Mouse (Mus musculus) hematopoietic stem cell, adult 5-6 weeks (primary cell): Measurements from ENCODE around the gene Rac1. TPM values are rescaled to one million over a fixed set of nuclear protein-coding genes. Genes with fewer than 3 reads are reported as not detected.
A peak's percentile ranks its signal among the peaks of the same experiment; 100 is the strongest.
"Not testable (repeated sequence)": the region's sequence is repeated elsewhere in the genome, so short reads cannot be mapped to it uniquely, and the experiment has no call there.

ENCODE experiments used
- ATAC-seq, 2 experiments: fragments of 125-278 bp in 1 of 2; replicated peaks in 1 of 2; 2 replicates each; pipeline ENCODE4 v1.8.0; 2016 to 2017; ENCODE audit warnings: inconsistent platforms in 2 of 2, mild to moderate bottlenecking in 2 of 2, moderate number of reproducible peaks in 2 of 2, low read depth in 1 of 2, moderate TSS enrichment in 1 of 2; ENCODE audit not compliant: low FRiP score in 2 of 2, poor library complexity in 2 of 2, severe bottlenecking in 2 of 2, insufficient read depth in 1 of 2, low TSS enrichment in 1 of 2
- total RNA-seq: library from RNA; stranded (forward); fragments of 172-1452, 232-1000 nt; gene quantifications from 2 replicates; pipeline ENCODE4 v1.2.3, GENCODE M21; 2017

The Rac1 gene
- total RNA-seq, 1 experiment from 2014 or later, result 107 TPM

DNA sequence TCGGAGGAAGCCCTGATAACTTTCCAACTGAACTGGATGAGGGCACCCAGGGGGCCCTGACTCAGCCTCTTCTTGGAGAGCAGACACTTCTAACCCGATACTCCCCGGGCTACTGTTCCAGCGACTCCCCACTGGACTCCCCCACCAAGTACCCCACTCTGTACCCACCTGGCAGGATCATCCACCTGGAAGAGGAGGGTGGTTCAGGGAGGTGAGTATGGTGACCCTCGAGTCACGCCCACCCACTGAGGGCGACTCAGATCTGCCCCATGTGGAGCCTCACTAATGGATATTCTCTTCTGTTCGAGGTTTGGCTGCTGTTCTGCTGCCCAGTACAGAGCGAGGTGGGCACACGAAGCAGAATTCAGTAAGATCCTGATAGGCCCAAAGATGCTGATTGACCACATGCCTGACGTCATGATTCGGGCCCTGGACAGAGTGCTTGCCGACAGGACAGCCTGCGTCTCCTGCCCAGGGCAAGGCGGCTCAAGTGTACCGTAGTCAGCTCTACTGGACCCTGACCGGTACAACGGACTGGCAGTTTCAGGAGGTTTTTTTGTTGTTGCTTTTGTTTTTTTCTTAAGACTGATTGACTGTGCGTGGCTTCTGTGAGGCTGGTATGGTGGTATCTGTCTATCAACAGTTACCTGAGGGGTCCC is 24.8 kb downstream of the Rac1 start:
- ATAC-seq, result no peak

DNA sequence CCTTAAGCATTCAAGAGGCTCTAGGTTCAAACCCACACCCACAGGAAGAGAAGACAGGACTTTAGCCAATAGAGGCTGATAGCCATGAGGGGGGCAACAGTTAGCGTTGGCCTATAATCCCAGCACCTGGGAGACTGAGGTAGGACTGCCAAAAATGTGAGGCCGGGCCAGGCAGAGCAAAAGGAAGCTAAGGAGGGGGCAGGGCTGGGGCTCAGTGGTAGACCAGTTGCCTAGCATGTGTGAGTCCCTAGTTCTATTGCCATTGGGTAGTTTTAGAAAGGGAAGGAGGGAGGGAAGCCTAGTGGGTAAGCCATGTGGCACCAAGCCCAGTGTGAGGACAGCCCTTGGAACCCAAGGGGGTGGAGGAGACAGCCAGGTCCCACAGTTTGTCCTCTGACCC is 26.2 kb downstream of the Rac1 start:
- no peak for ATAC-seq

GRCm38 (mm10) chr5:143501140-143501539 is 26.7 kb downstream of the Rac1 start:
- no peak for ATAC-seq

GRCm38 (mm10) chr5:143500711-143501110 is 27.1 kb downstream of the Rac1 start:
- ATAC-seq, result not testable (repeated sequence)

DNA sequence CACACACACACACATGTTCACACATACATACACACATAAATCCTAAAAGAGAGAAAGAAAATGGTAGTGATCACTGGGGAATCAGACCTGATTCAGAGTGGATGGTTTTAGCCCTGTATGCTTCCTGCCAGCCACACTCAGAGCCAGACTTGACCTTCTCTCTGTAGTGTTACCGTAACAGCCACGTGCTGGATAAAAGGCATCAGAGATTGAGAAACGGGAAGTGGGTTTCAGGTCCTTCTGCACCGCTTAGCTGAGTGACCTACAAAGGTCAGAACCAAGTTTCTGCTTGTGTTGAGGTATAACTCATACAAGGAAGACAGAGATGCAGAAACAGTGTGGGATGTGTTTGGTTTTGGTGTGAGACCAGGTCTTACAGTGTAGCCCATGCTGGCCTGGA is 28.1 kb downstream of the Rac1 start:
- peak; percentile 35 to 46 for ATAC-seq

GRCm38 (mm10) chr5:143499197-143499596 is 28.6 kb downstream of the Rac1 start:
- peak; percentile 65 to 73 for ATAC-seq

DNA sequence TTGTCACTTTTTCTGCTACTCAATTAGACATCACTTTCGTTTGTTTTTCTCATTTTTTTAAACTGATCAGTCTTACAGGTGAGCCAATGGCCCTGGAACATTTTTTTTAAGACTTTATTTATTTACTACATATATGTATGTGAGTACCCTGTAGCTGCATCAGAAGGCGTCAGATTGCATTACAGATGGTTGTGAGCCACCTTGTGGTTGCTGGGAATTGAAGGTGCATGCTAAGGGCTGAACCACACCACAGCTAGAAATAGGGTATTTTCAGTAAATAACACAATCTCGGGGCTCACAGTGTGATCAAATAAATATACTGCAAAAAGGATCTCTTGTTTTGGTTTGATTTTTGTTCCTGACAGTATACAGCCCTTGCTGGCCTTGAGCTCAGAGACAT is 30.4 kb downstream of the Rac1 start:
- ATAC-seq, result no peak

GRCm38 (mm10) chr5:143495708-143496107 is 32.1 kb downstream of the Rac1 start:
- ATAC-seq, result no peak

- no peak for ATAC-seq
Observed at GRCm38 (mm10) chr5:143493163-143493562, 34.7 kb downstream of the Rac1 start.

- ATAC-seq, result no peak
Observed at GRCm38 (mm10) chr5:143491736-143492135, 36.1 kb downstream of the Rac1 start.

DNA sequence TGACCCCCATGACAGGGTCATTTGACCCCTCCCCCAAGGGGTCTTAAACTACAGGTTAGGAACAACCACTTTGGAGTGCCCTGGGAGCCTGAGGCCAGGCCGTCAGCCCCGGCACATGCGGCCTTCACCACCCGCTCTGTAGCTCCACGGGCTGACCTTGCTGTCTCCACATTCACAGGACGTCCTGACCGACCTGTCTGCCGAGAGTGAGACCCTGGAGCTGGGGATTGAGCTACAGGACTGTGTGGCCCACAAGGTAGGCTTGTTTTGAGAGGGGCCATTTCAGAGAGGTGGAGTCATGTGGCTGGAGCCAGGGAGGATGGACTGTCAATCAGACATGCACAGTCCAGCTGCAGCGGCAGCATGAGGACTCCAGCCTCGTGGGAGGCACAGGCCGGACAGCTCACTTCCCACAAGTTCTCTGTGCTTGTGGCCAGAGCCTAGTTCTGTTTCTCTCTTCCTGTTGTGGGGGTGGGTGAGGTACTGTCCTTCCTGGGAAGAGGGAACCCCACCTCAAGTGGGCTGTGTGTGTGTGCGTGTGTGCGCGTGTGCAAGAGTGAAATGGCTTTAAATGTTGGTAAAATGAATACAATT is 38.0 kb downstream of the Rac1 start:
- ATAC-seq, result no peak

DNA sequence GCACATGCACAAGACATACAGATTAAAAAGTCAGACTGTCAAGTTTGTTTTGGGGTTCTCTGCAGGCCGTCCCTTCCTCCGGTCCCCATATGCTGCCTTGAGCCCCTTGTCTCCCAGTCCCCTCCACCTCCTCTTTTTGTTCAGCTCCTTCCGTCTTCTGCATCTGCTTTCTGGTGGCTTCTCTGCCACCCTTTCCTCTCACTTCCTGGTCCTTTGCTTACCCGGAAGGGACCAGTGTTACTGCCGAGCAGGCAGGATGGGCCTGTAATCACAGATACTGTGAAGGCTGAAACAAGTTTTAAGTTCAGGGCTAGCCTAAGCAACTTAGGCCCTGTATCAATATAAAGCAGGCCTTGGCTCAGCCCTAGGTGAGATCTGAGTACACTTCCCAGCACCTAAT is 39.8 kb downstream of the Rac1 start:
- ATAC-seq, result no peak

- ATAC-seq, result no peak
Observed at GRCm38 (mm10) chr5:143487193-143487592, 40.6 kb downstream of the Rac1 start.

- ATAC-seq, result peak; percentile 43 to 58
Observed at GRCm38 (mm10) chr5:143484955-143485354, 42.9 kb downstream of the Rac1 start.

GRCm38 (mm10) chr5:143477901-143478300 is 49.9 kb downstream of the Rac1 start:
- ATAC-seq, result no peak

DNA sequence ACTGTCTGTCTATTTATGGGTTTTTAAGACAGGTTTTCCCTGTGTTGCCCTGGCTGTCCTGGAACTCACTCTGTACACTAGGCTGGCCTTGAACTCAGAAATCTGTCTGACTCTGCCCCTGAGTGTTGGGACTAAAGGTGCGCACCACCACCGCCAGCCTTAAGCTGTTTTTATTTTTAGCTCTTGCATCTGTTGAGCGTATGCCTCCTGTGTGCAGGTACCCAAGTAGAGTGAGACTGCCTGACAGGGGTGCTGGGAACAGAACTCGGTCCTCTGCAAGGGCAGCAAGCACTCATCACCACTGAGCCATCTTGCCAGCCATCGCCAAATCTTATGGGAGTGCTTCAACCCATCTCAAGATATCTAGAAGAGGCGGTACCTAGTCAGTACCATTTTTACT is 51.8 kb downstream of the Rac1 start:
- no peak for ATAC-seq

DNA sequence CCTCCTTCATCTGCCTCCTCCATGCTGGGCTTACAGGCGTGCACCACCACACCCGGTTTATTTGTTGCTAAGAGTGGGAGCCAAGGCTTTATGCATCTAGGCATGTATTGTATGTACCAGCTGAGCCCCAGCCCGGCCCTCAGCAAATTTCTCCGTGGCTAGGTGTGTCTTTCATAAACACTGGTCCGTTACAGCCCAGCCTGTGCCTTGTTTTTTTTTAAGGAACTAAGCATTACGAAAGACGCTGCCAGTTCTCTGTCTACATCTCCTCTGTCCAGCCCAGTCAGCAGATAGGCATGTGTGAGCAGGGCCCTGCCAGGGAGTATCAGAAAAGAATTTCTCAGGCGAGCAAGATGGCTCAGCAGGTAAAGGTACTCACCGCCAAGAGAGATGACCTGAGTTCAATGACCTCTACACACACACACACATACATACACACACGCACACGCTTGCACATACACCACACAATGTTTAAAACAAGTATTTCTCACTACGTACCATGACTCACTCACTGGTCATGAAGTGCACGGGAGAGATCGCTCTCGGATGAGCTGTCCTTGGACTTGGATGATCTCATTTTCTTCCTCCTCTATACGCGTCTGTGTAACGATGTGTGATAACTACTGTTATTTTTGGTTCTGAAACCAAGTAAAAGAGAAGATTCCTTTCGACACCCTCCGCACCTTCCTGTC is 52.5 kb downstream of the Rac1 start:
- ATAC-seq, result peak in 1 of 2 experiments; percentile 35; a peak in 1 of 4 replicates

DNA sequence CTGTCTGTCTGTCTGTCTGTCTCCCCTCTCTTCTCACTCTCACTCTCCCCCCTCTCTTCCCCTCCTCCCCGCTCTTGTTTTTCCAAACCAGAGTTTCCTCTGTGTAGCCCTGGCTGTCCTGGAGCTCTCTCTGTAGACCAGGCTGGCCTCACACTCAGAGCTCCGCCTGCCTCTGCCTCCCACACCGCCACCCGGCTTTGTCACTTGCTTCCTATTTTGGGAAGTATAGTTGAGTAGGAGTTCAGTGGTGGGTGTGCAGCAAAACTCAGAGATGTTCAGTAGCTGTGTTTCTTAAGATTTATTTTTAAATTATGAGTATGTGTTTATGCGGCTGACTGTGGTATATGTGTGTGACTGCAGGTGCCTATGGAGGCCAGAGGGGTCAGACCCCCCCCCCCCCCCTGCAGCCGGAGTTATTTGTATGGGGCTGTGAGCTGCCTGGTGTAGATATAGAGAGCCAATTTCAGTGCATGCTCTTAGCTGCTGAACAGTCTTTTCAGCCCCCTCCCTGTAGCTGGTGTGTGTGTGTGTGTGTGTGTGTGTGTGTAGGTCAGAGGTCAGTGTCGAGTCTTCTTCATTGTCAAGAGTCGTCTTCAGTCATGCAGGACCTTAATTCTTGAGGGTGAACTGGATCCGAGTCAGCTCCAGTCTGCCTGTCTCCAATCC is 55.8 kb downstream of the Rac1 start:
- ATAC-seq, result no peak
